Mouse (Mus musculus): ENCODE results near the gene Cftr. TPM values are rescaled to one million over a fixed set of nuclear protein-coding genes. Genes with fewer than 3 reads are reported as not detected.

The Cftr gene
- not detected for polyA plus RNA-seq (2017; shearing (Covaris generic))

GRCm38 (mm10) chr6:18170311-18170922 is at the start of gene Cftr:
Gene Cftr, plus strand, starts transcription at chr6:18170687.

Other genes with a start within 250 kb of the Cftr start
- gene Wnt2, start 140.1 kb upstream of the Cftr start, polyA plus RNA-seq (2017; shearing (Covaris generic)): not detected
- not detected for gene Asz1, start 61.6 kb upstream of the Cftr start, polyA plus RNA-seq (2017; shearing (Covaris generic))